Mouse (Mus musculus): ENCODE results near the gene Smchd1. TPM values are rescaled to one million over a fixed set of nuclear protein-coding genes. Genes with fewer than 3 reads are reported as not detected.
A peak's percentile ranks its signal among the peaks of the same experiment; 100 is the strongest.

The Smchd1 gene
- polyA plus RNA-seq (2015; fragmentation: Nextera tagmentation; extraction: Ambion mirVana): 62.4 and 68.3 TPM in 2 replicates

GRCm38 (mm10) chr17:71474762-71475704 lies at the start of gene Smchd1:
TSS of gene Smchd1 (minus strand) at chr17:71475343.
- peak within 1 kb of the TSS; percentile 77 for H3K4me3 ChIP-seq
- peak within 1 kb of the TSS; percentile 71 for H3K4me2 ChIP-seq
- no peaks in the 10 kb centered on the region for H3K9me3 ChIP-seq
- peak within 1 kb of the TSS; percentile 86 for H3K9ac ChIP-seq
- WGBS: under 1% methylated on average over 97 of the region's 109 CpGs
- peak; percentile 97 for ATAC-seq (ENCODE audit: borderline replicate concordance, extremely low read depth, low FRiP score, low TSS enrichment)
- H3K27me3 ChIP-seq: no peaks in the 10 kb centered on the region
- no peaks in the 10 kb centered on the region for H3K36me3 ChIP-seq
- H3K27ac ChIP-seq: peak within 1 kb of the TSS; percentile 98
- H3K4me1 ChIP-seq: peaks cover 8% of the 10 kb centered on the region; the same call in 1 of the 2 replicates

- ATAC-seq (ENCODE audit: borderline replicate concordance, extremely low read depth, low FRiP score, low TSS enrichment): no peak
- Histone ChIP-seq H3K9ac (no peak overlapping the region), H3K4me1 (no peaks in the 10 kb centered on the region), H3K4me2 (no peak overlapping the region), H3K27ac (no peak overlapping the region), H3K4me3 (no peak overlapping the region), H3K9me3 (no peaks in the 10 kb centered on the region), H3K27me3 (no peaks in the 10 kb centered on the region), H3K36me3 (peaks cover 79% of the 10 kb centered on the region)
- 95% methylated on average over 11 of the region's 11 CpGs for WGBS
These were observed 35.2 kb upstream of the Smchd1 start for GRCm38 (mm10) chr17:71510297-71510696.

GRCm38 (mm10) chr17:71506832-71507231 lies 31.7 kb upstream of the Smchd1 start:
- 79% methylated on average over 8 of the region's 8 CpGs for WGBS
- Histone ChIP-seq H3K9ac (no peak overlapping the region), H3K9me3 (no peaks in the 10 kb centered on the region), H3K4me2 (no peak overlapping the region), H3K36me3 (peaks cover 77% of the 10 kb centered on the region), H3K27me3 (no peaks in the 10 kb centered on the region), H3K27ac (no peak overlapping the region), H3K4me3 (no peak overlapping the region), H3K4me1 (no peaks in the 10 kb centered on the region)
- ATAC-seq (ENCODE audit: borderline replicate concordance, extremely low read depth, low FRiP score, low TSS enrichment): no peak

DNA sequence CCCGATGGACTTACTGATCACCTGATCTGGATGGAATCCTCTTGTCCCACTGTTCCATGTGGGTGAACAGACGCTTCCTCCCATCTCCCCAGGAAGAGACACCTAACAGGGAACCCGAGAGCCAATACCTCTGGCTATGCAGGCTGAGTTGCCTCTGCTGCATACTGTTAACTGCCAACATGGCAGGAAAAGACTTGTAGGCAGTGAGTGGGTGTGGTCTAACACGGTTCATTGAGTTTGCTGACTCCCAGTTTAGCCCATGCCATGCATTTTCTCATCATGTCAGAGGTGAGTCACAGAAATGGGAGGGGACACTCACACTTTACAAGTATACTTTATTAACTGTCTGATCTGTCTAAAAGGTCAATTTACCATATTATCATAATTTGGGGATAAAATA lies 20.6 kb upstream of the Smchd1 start:
- Histone ChIP-seq H3K4me3 (no peak overlapping the region), H3K27me3 (no peaks in the 10 kb centered on the region), H3K4me1 (no peaks in the 10 kb centered on the region), H3K9me3 (no peaks in the 10 kb centered on the region), H3K4me2 (no peak overlapping the region), H3K9ac (no peak overlapping the region), H3K27ac (no peak overlapping the region), H3K36me3 (peaks cover 62% of the 10 kb centered on the region)
- 88% methylated on average over 4 of the region's 4 CpGs for WGBS
- ATAC-seq (ENCODE audit: borderline replicate concordance, extremely low read depth, low FRiP score, low TSS enrichment): no peak

DNA sequence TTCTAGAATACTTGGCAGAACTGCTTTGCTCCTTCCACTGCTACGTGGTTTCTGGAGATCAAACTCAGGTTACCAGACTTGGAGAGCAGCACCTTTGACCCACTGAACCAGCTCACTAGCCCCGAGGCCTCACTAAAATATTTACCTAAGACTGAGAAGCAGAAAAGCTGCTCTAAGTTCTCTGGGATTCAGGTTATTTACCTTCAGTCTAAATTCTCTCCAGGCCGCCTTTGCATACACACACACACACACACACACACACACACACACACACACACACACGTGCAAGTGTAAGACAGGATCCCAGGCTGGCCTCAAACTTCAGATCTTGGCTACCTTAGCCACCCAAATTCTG lies 16.2 kb upstream of the Smchd1 start:
- ATAC-seq (ENCODE audit: borderline replicate concordance, extremely low read depth, low FRiP score, low TSS enrichment): no peak
- Histone ChIP-seq H3K27me3 (no peaks in the 10 kb centered on the region), H3K36me3 (peaks cover 20% of the 10 kb centered on the region), H3K4me2 (no peak overlapping the region), H3K27ac (peak overlapping the region; percentile 80), H3K4me3 (no peak overlapping the region), H3K9me3 (no peaks in the 10 kb centered on the region), H3K4me1 (peaks cover 6% of the 10 kb centered on the region; the same call in 1 of the 2 replicates), H3K9ac (no peak overlapping the region)
- WGBS: 37% methylated on average over 4 of the region's 4 CpGs

GRCm38 (mm10) chr17:71490666-71491331 lies 15.7 kb upstream of the Smchd1 start:
- H3K4me1 ChIP-seq: peaks cover 11% of the 10 kb centered on the region; the same call in 1 of the 2 replicates
- H3K27me3 ChIP-seq: no peaks in the 10 kb centered on the region
- peak overlapping the region; percentile 80 for H3K27ac ChIP-seq
- H3K4me2 ChIP-seq: no peak overlapping the region
- no peak overlapping the region for H3K4me3 ChIP-seq
- no peaks in the 10 kb centered on the region for H3K9me3 ChIP-seq
- 41% methylated on average over 9 of the region's 9 CpGs for WGBS
- H3K36me3 ChIP-seq: peaks cover 15% of the 10 kb centered on the region
- no peak overlapping the region for H3K9ac ChIP-seq
- 0 out of 2 replicates have a peak, but pooled peaks have one; percentile 53 for ATAC-seq (ENCODE audit: borderline replicate concordance, extremely low read depth, low FRiP score, low TSS enrichment)

DNA sequence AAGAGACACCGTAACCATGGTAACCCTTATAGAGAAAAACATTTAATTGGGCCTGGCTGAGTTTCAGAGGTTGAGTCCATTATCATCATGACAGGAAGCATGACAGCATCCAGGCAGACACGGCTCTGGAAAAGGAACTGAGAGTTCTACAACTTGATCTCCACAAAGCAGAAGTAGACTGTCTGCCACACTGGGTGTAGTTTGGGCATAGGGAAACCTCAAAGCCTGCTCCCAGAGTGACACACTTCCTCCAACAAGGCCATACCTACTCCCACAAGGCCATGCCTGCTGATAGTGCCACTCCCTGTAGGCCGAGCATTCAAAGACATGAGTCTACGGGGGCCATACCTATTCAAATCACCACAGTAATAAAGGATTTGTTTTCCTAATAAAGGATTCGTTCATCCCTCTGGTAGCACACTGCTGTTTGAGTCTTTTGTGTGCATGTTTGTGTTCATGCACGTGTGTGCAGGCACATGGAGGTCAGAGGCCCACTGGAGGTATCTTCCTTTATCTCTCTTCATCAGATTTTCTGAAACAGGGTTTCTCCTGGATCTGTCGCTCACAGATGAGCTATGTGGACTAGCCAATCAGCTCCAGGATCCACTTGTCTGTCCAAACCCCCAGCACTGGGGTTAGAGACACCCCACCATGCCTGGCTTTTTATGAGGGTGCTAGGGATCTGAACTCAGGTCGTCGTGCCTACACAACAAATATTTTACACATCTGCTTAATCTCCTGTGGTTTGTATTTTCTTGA lies 14.7 kb upstream of the Smchd1 start:
- no peak for ATAC-seq (ENCODE audit: borderline replicate concordance, extremely low read depth, low FRiP score, low TSS enrichment)
- WGBS: 81% methylated on average over 9 of the region's 9 CpGs

DNA sequence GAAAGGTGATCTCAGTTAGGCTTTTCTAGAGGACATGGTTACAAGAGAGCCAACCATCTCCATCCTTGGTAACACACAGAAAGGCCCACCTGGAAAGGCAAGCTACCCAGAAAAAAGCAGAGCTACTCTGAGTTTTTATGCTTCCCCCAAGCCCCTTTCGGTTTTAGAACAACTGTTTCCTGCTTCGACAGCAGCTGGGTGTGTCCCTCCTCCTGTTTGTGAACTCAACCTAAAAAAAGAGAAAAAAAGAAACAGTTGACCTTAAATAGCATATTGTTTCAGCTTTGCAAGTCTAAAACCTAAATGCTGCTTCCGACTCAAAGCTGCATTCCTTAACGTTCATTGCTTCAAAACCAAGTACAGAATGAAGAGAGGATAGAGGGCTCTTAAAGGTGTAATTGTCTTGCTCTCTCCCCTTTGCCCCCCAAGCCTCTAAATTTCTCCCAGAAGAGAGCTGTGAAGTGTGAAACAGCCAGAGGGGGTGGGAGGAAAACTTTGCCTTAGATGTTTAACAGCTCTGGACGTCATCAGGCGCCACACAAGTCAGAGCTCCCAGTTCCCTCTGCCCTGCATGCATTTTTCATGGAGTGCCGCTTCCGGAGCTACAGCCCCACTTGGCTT lies 11.2 kb upstream of the Smchd1 start:
- H3K4me1 ChIP-seq: peaks cover 14% of the 10 kb centered on the region; the same call in 1 of the 2 replicates
- no peaks in the 10 kb centered on the region for H3K9me3 ChIP-seq
- peak overlapping the region; percentile 10; the same call in 1 of the 2 replicates for H3K9ac ChIP-seq
- 16% methylated on average over 8 of the region's 8 CpGs for WGBS
- peak overlapping the region; percentile 5; the same call in 1 of the 2 replicates for H3K4me3 ChIP-seq
- H3K4me2 ChIP-seq: peak overlapping the region; percentile 44
- no peak for ATAC-seq (ENCODE audit: borderline replicate concordance, extremely low read depth, low FRiP score, low TSS enrichment)
- no peaks in the 10 kb centered on the region for H3K36me3 ChIP-seq
- no peaks in the 10 kb centered on the region for H3K27me3 ChIP-seq
- peak overlapping the region; percentile 65 for H3K27ac ChIP-seq

More for the DNA sequence above, 14.7 kb upstream of the Smchd1 start:
- Histone ChIP-seq H3K9ac (no peak overlapping the region), H3K4me2 (no peak overlapping the region), H3K27ac (no peak overlapping the region), H3K4me3 (no peak overlapping the region), H3K4me1 (peaks cover 14% of the 10 kb centered on the region; the same call in 1 of the 2 replicates), H3K9me3 (no peaks in the 10 kb centered on the region), H3K27me3 (no peaks in the 10 kb centered on the region), H3K36me3 (peaks cover 6% of the 10 kb centered on the region; the same call in 1 of the 2 replicates)

GRCm38 (mm10) chr17:71485791-71486230 lies 10.7 kb upstream of the Smchd1 start:
- Histone ChIP-seq H3K4me3 (peak overlapping the region; percentile 5), H3K4me1 (peaks cover 14% of the 10 kb centered on the region; the same call in 1 of the 2 replicates), H3K9ac (peak overlapping the region; percentile 16; the same call in 1 of the 2 replicates), H3K4me2 (peak overlapping the region; percentile 44), H3K9me3 (no peaks in the 10 kb centered on the region), H3K27ac (peak overlapping the region; percentile 65), H3K36me3 (no peaks in the 10 kb centered on the region), H3K27me3 (no peaks in the 10 kb centered on the region)
- peak; percentile 47; the same call in 1 of the 2 replicates for ATAC-seq (ENCODE audit: borderline replicate concordance, extremely low read depth, low FRiP score, low TSS enrichment)
- WGBS: 46% methylated on average over 12 of the region's 12 CpGs

- Histone ChIP-seq H3K9me3 (no peaks in the 10 kb centered on the region), H3K4me3 (no peak overlapping the region), H3K27me3 (no peaks in the 10 kb centered on the region), H3K27ac (no peak overlapping the region), H3K36me3 (no peaks in the 10 kb centered on the region), H3K4me2 (no peak overlapping the region), H3K4me1 (peaks cover 14% of the 10 kb centered on the region; the same call in 1 of the 2 replicates), H3K9ac (no peak overlapping the region)
- ATAC-seq (ENCODE audit: borderline replicate concordance, extremely low read depth, low FRiP score, low TSS enrichment): no peak
- 90% methylated on average over 5 of the region's 5 CpGs for WGBS
These were observed 9.6 kb upstream of the Smchd1 start for GRCm38 (mm10) chr17:71484711-71485110.

Data from lung, embryonic 15.5 days (tissue).